Mouse (Mus musculus): ENCODE data around the gene Klhl42. TPM values are rescaled to one million over a fixed set of nuclear protein-coding genes. Genes with fewer than 3 reads are reported as not detected.

The Klhl42 gene
- polyA plus RNA-seq, 1 experiment from 2014 or later = 5.5 TPM

GRCm38 (mm10) chr6:147062694-147063093 is 28.5 kb upstream of the Klhl42 start:
- Histone ChIP-seq H3K36me3 (peaks cover 86% of the 10 kb centered on the region), H3K4me3 (no peak overlapping the region), H3K27me3 (ENCODE audit: low read depth, poor library complexity, severe bottlenecking) (no peaks in the 10 kb centered on the region), H3K27ac (replicated peaks) (no peak overlapping the region), H3K4me1 (no peaks in the 10 kb centered on the region), H3K9me3 (replicated peaks) (no peaks in the 10 kb centered on the region)
- WGBS = 93% methylated on average over 7 of the region's 7 CpGs
- DNase-seq (ENCODE audit: low spot score) = no peak

GRCm38 (mm10) chr6:147064226-147064943 is 26.8 kb upstream of the Klhl42 start:
- WGBS = 93% methylated on average over 10 of the region's 10 CpGs
- Histone ChIP-seq H3K27me3 (ENCODE audit: low read depth, poor library complexity, severe bottlenecking) (no peaks in the 10 kb centered on the region), H3K36me3 (peaks cover 76% of the 10 kb centered on the region), H3K4me1 (peaks cover 10% of the 10 kb centered on the region; the same call in 1 of the 2 replicates), H3K9me3 (replicated peaks) (no peaks in the 10 kb centered on the region), H3K4me3 (no peak overlapping the region), H3K27ac (replicated peaks) (no peak overlapping the region)
- no peak for DNase-seq (ENCODE audit: low spot score)

GRCm38 (mm10) chr6:147064944-147065261 is 26.3 kb upstream of the Klhl42 start:
- Histone ChIP-seq H3K4me3 (no peak overlapping the region), H3K4me1 (peaks cover 10% of the 10 kb centered on the region; the same call in 1 of the 2 replicates), H3K36me3 (peaks cover 72% of the 10 kb centered on the region), H3K9me3 (replicated peaks) (no peaks in the 10 kb centered on the region), H3K27me3 (ENCODE audit: low read depth, poor library complexity, severe bottlenecking) (no peaks in the 10 kb centered on the region), H3K27ac (replicated peaks) (no peak overlapping the region)
- 94% methylated on average over 6 of the region's 6 CpGs for WGBS
- DNase-seq (ENCODE audit: low spot score) = no peak

GRCm38 (mm10) chr6:147075808-147076387 is 15.3 kb upstream of the Klhl42 start:
- no peaks in the 10 kb centered on the region for H3K4me1 ChIP-seq
- no peak for DNase-seq (ENCODE audit: low spot score)
- peaks cover 45% of the 10 kb centered on the region for H3K36me3 ChIP-seq
- H3K4me3 ChIP-seq = no peak overlapping the region
- no peaks in the 10 kb centered on the region for H3K27me3 ChIP-seq (ENCODE audit: low read depth, poor library complexity, severe bottlenecking)
- 80% methylated on average over 5 of the region's 5 CpGs for WGBS
- H3K27ac ChIP-seq (replicated peaks) = no peak overlapping the region
- no peaks in the 10 kb centered on the region for H3K9me3 ChIP-seq (replicated peaks)

GRCm38 (mm10) chr6:147076878-147077277 is 14.3 kb upstream of the Klhl42 start:
- H3K36me3 ChIP-seq = peaks cover 35% of the 10 kb centered on the region
- H3K27ac ChIP-seq (replicated peaks) = no peak overlapping the region
- no peaks in the 10 kb centered on the region for H3K4me1 ChIP-seq
- H3K4me3 ChIP-seq = no peak overlapping the region
- DNase-seq (ENCODE audit: low spot score) = no peak
- no peaks in the 10 kb centered on the region for H3K9me3 ChIP-seq (replicated peaks)
- WGBS = 84% methylated on average over 8 of the region's 8 CpGs
- no peaks in the 10 kb centered on the region for H3K27me3 ChIP-seq (ENCODE audit: low read depth, poor library complexity, severe bottlenecking)

GRCm38 (mm10) chr6:147079919-147080318 is 11.3 kb upstream of the Klhl42 start:
- Histone ChIP-seq H3K27me3 (ENCODE audit: low read depth, poor library complexity, severe bottlenecking) (no peaks in the 10 kb centered on the region), H3K36me3 (peaks cover 16% of the 10 kb centered on the region), H3K4me1 (no peaks in the 10 kb centered on the region), H3K9me3 (replicated peaks) (no peaks in the 10 kb centered on the region), H3K4me3 (no peak overlapping the region), H3K27ac (replicated peaks) (no peak overlapping the region)
- DNase-seq (ENCODE audit: low spot score) = no peak
- 92% methylated on average over 10 of the region's 10 CpGs for WGBS

GRCm38 (mm10) chr6:147085398-147086040 is 5.7 kb upstream of the Klhl42 start:
- DNase-seq (ENCODE audit: low spot score) = no peak
- WGBS = 59% methylated on average over 7 of the region's 7 CpGs
- H3K9me3 ChIP-seq (replicated peaks) = no peaks in the 10 kb centered on the region
- no peaks in the 10 kb centered on the region for H3K36me3 ChIP-seq
- no peak overlapping the region for H3K27ac ChIP-seq (replicated peaks)
- peaks cover 23% of the 10 kb centered on the region for H3K27me3 ChIP-seq (ENCODE audit: low read depth, poor library complexity, severe bottlenecking)
- no peak overlapping the region for H3K4me3 ChIP-seq
- peaks cover 17% of the 10 kb centered on the region for H3K4me1 ChIP-seq

GRCm38 (mm10) chr6:147086594-147087225 is 4.5 kb upstream of the Klhl42 start, which contains the start of gene Mansc4:
TSS of gene Mansc4 (minus strand) at chr6:147087032.
- WGBS = 5% methylated on average over 20 of the region's 20 CpGs
- DNase-seq (ENCODE audit: low spot score) = peak; percentile 50
- Histone ChIP-seq H3K27me3 (ENCODE audit: low read depth, poor library complexity, severe bottlenecking) (peaks cover 27% of the 10 kb centered on the region), H3K4me3 (peak within 1 kb of the TSS; percentile 49), H3K27ac (replicated peaks) (peak within 1 kb of the TSS; percentile 76), H3K4me1 (peaks cover 27% of the 10 kb centered on the region), H3K9me3 (replicated peaks) (no peaks in the 10 kb centered on the region), H3K36me3 (no peaks in the 10 kb centered on the region)

- no peak overlapping the region for H3K4me3 ChIP-seq
- DNase-seq (ENCODE audit: low spot score) = no peak
- H3K36me3 ChIP-seq = no peaks in the 10 kb centered on the region
- H3K4me1 ChIP-seq = peaks cover 37% of the 10 kb centered on the region
- peaks cover 27% of the 10 kb centered on the region for H3K27me3 ChIP-seq (ENCODE audit: low read depth, poor library complexity, severe bottlenecking)
- no peaks in the 10 kb centered on the region for H3K9me3 ChIP-seq (replicated peaks)
- H3K27ac ChIP-seq (replicated peaks) = no peak overlapping the region
- WGBS = 42% methylated on average over 6 of the region's 7 CpGs
Observed at GRCm38 (mm10) chr6:147087736-147088135, 3.4 kb upstream of the Klhl42 start.

- Histone ChIP-seq H3K4me1 (peaks cover 43% of the 10 kb centered on the region), H3K27me3 (ENCODE audit: low read depth, poor library complexity, severe bottlenecking) (peaks cover 27% of the 10 kb centered on the region), H3K9me3 (replicated peaks) (no peaks in the 10 kb centered on the region), H3K4me3 (no peak overlapping the region), H3K27ac (replicated peaks) (no peak overlapping the region), H3K36me3 (no peaks in the 10 kb centered on the region)
- no peak for DNase-seq (ENCODE audit: low spot score)
- 84% methylated on average over 3 of the region's 3 CpGs for WGBS
Observed at GRCm38 (mm10) chr6:147088517-147088916, 2.7 kb upstream of the Klhl42 start.

GRCm38 (mm10) chr6:147090191-147090590 is 988 bp upstream of the Klhl42 start:
- Histone ChIP-seq H3K4me3 (peak overlapping the region; percentile 88; the same call in 1 of the 2 replicates), H3K27me3 (ENCODE audit: low read depth, poor library complexity, severe bottlenecking) (peaks cover 27% of the 10 kb centered on the region), H3K4me1 (peaks cover 52% of the 10 kb centered on the region), H3K9me3 (replicated peaks) (no peaks in the 10 kb centered on the region), H3K36me3 (peaks cover 11% of the 10 kb centered on the region), H3K27ac (replicated peaks) (no peak overlapping the region)
- 74% methylated on average over 5 of the region's 5 CpGs for WGBS
- DNase-seq (ENCODE audit: low spot score) = no peak

GRCm38 (mm10) chr6:147092136-147092535 is 957 bp downstream of the Klhl42 start:
- Histone ChIP-seq H3K4me3 (peak overlapping the region; percentile 88), H3K27ac (replicated peaks) (peak overlapping the region; percentile 94), H3K9me3 (replicated peaks) (no peaks in the 10 kb centered on the region), H3K4me1 (peaks cover 42% of the 10 kb centered on the region), H3K36me3 (peaks cover 22% of the 10 kb centered on the region), H3K27me3 (ENCODE audit: low read depth, poor library complexity, severe bottlenecking) (peaks cover 27% of the 10 kb centered on the region)
- DNase-seq (ENCODE audit: low spot score) = no peak
- 3% methylated on average over 15 of the region's 15 CpGs for WGBS
